Mouse (Mus musculus): ENCODE results near the gene Gm47841. TPM values are rescaled to one million over a fixed set of nuclear protein-coding genes. Genes with fewer than 3 reads are reported as not detected.
A peak's percentile ranks its signal among the peaks of the same experiment; 100 is the strongest.

Gm47841 gene
- under 1 TPM; 0.26 to 0.68 TPM for total RNA-seq (2021)

- peak; percentile 48 for DNase-seq
Measured at GRCm38 (mm10) chr15:101047194-101047555, at the start of gene Gm47841. Gene Gm47841, minus strand, starts transcription at chr15:101047397.

- no peak for DNase-seq
Measured at GRCm38 (mm10) chr15:101095392-101095791, 48.2 kb upstream of the Gm47841 start.

DNA sequence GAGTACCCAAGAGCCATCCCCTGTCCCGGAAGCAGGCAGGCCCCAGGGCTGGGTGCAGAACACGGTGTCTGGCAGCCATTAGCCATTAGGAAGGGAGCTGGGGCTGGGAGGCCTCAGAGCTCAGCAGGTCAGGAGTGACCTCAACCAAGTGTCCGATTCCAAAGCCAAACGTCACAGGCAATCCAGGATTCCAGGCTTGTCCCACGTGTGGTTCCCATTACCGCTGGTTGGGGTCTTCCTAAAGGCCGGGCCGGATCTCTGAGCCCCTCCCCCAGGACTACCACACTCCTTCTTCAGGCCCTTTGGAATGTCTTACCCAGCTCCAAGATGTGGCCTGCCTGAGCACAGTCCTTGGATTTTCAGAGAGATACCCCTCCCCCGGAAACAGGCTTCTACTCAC is 47.8 kb upstream of the Gm47841 start:
- no peak for DNase-seq

DNA sequence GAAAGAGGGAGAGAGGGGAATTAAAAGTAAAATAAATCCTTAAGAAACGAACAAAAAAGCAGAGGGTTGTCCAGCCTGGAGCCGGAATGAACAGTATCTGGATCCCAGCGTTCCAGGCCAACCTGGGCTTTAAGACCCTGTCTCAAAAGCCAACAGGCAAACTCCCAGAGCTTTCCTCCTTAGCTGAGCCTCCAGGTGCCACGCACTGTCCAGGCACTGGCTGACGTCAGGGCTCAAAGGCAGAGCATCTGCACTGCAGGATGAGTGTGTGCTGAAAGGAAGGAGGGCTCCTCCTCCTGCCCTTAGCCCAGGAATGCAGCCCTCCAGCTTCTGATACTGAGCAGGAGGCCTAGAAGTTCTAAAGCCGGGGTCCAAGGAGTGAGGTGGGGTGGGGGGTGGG is 46.8 kb upstream of the Gm47841 start:
- DNase-seq, result no peak

- DNase-seq, result no peak
Measured at GRCm38 (mm10) chr15:101092829-101093648, 45.8 kb upstream of the Gm47841 start.

DNA sequence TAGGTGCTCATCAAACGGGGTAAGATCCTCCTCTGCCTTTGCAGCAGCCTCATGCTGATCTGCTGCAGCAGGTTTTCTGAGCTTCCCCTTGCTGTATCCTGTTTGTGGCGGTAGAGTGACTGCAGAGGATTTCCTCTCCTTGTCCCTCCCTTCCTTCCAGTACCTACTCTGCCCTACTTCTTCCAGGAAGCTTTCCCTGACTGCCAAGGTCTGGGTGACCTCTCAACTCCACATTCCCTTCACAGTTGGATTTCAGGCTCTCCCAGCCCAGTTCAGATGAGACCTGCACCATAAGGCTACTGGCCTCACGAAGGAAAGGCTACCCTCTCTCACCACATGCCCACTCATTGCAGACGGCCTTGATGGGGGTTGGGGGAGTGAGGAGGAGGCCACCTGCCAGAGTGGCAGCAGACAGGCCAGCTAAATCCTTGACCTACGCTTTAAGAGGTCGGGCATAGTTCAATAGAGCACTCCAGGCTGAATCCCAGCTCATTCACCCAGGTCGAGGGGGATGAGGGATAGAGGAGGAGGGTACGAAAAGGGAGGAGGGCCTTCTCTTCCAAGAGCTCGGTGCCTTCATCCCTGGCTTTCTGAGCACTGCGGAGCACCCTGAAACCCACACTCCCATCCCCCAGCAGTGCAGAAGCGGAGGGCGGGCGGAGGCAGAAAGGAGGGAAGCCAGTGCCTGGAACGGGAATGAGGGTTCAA is 45.1 kb upstream of the Gm47841 start:
- DNase-seq, result no peak

- no peak for DNase-seq
Measured at GRCm38 (mm10) chr15:101091551-101091950, 44.4 kb upstream of the Gm47841 start.

GRCm38 (mm10) chr15:101088291-101088690 is 41.1 kb upstream of the Gm47841 start:
- no peak for DNase-seq

DNA sequence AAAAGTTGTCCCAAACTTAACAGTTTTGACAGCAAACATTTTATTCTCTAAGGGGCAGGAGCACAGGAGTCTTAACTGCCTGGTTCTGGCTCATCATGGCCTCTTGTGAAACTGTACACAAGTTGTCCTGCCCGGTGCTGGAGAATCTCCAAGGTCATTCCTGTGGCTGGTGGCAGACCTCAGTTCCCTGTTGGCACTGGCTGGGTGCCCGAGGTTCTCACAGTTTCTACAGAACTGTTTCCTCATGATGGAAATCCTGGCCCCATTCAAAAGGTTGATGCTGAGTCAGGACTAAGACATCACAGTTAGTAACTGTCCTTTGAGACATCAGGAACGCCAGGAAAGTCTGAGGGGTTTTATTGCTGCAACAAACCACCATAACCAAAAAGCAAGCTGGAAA is 39.8 kb upstream of the Gm47841 start:
- peak; percentile 36 for DNase-seq

GRCm38 (mm10) chr15:101086451-101086850 is 39.3 kb upstream of the Gm47841 start:
- DNase-seq, result no peak

GRCm38 (mm10) chr15:101084499-101084898 is 37.3 kb upstream of the Gm47841 start:
- DNase-seq, result no peak

DNA sequence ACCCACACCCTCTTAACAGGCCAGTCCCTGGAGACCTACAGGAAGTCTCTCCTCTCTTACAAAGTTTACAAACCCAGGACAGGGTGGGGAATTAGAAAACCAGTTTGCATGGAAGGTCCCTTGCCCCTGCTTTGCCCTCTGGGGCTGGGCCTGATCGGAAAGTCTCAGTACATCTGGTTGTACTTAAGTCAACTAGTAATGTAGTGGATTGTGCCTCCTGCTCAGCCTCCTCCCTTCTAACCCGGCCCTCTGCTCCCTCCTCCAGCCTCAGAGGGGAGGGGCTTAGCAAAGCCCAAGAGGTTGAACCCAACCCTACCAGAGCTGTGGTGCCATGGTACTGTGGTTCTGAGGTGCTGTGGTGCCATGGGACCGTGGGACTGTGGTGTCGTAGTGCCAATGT is 35.0 kb upstream of the Gm47841 start:
- DNase-seq, result no peak

GRCm38 (mm10) chr15:101081035-101081548 is 33.9 kb upstream of the Gm47841 start:
- no peak for DNase-seq

GRCm38 (mm10) chr15:101080031-101080520 is 32.9 kb upstream of the Gm47841 start:
- no peak for DNase-seq

GRCm38 (mm10) chr15:101078731-101079156 is 31.5 kb upstream of the Gm47841 start:
- peak; percentile 85 for DNase-seq

DNA sequence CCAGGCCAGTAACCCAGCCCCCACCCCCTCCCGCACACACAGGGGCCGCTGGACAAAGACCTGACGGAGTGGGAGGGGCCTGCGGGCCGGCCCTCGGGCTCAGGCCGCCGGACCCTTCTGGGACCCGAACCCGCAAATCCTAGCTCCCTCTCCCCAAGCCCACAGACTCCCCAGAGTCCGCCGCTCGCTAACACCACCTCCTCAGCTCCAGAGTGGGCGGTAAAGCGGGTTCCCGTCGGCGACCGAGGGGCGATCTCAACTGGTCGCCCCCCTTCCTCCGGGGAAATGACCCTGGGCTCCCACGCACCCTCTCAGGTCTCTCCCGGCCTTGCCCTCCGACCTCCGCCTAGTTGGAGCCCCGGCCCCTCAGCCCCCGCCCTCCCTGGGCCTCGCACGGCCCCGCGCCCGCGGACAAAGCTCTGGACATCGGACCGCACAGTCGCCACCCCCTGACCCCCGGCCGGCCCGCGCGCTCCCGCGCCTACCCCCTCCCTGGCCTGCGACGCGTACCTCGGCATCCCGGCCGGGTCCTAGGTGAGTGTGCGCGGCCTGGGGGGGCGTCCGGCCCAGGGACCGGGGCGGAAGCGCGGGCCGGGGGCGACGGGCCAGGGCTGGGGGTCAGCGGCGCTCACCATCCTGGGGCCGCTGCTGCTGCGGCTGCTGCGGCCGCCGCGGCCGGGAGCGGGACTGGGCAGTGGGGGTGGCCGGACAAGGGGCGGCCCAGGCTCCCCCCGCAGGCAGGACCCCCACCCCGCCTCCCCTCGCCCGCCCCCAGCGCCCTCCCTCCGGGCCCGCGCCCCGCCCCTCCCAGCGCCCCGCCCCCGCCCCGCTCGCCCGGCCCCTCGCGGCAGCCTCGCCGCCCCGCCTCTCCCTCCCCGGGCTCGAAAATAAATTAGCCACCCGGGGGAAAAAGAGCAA is 30.9 kb upstream of the Gm47841 start, which contains the start of gene Fignl2:
Gene Fignl2 (minus strand): TSS at position 755 of the 918 bp plus-strand sequence.
- peak; percentile 46 for DNase-seq

- no peak for DNase-seq
Measured at GRCm38 (mm10) chr15:101077001-101077812, 30.0 kb upstream of the Gm47841 start.

DNA sequence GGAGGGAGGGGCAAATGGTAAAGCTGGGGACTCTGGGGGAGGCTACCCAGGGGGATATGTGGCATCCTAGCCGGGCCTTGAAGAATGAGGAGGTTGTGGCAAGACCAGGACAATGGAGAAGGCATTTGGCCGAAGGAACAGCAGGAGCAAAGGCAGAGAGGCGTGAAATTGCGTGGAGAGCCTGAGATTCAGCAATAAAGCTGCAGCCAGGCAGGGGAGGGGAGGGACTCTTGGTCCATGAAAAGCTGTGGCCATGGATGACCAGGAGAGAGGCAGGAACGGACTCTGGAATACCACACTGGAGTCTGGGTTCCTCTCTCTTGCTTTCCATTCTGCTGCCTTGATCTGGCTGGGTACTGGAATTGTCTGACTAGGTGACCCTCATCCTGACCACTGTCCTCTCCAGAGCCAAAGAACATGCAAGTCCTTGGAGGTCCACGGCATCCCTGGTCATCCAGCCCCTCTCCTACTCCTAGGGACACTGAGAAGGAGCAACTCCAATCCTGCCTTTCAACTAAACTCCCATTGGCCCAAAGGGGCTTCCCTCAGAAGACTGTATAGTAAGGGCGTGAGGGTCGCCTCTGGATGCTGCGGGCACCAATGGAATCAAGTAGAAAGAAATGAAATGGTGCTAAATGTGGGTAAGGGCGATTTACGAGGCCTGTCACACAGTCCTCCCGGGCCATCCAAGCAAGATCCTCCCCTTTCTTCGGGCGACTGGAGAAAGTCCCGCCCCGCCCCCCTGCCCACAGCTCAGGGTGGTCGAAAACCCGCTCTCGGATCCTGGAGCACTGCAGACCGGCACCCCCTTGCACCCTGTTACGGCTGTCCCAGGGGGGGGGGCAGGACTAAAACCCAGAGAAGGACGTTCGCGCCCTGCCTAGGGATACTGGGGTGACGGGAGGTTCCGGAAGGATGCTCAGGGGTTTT is 29.1 kb upstream of the Gm47841 start:
- DNase-seq, result no peak

- DNase-seq, result no peak
Measured at GRCm38 (mm10) chr15:101075656-101076055, 28.5 kb upstream of the Gm47841 start.

DNA sequence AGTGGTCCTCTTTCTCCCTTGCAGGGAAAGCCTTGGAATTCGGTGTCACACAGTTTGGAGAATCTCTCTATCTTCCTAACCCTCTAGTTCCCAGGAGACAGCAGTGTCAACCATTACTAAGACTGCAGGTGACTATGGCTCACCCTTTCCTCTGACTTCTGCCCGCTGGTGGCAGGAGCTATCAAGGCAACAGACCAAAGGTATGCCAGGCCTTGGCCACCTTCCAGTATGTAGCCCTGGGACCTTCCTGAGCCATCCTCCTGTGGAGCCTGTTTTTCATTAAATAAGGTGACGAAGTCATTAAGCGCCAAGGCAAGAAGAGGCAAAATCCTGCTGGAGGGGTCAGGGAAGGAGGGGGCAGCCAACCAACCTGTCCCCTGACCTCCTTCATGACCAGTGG is 28.0 kb upstream of the Gm47841 start:
- DNase-seq, result no peak
